Mouse (Mus musculus) adrenal gland, adult 18-20 months (tissue): ENCODE results near the gene Olfr370. TPM values are rescaled to one million over a fixed set of nuclear protein-coding genes. Genes with fewer than 3 reads are reported as not detected.

ENCODE experiments used
- total RNA-seq, 2 experiments: library from RNA; stranded (reverse); gene quantifications; 1 replicate in 1 of 2; 2 replicates in 1 of 2; pipeline ENCODE4 v1.2.3; 2021

The Olfr370 gene
- total RNA-seq, 2 experiments from 2014 or later: not detected

Other genes with a start within 250 kb of the Olfr370 start
- gene Ucp1, start 245.4 kb upstream of the Olfr370 start, total RNA-seq: 1,000 to 10,000 TPM in 1 of 2 experiments, 100 to 1,000 TPM in 1; 986 to 1,893 TPM
- 10 to 100 TPM; 21.2 to 25.9 TPM for gene Elmod2, start 203.3 kb upstream of the Olfr370 start, total RNA-seq
- gene Mgat4d, start 187.3 kb upstream of the Olfr370 start, total RNA-seq: not detected
- not detected for gene Clgn, start 145.9 kb upstream of the Olfr370 start, total RNA-seq
- 10 to 100 TPM; 80.2 to 90.2 TPM for gene Scoc, start 77.4 kb upstream of the Olfr370 start, total RNA-seq
- gene Ndufb7, start 30.9 kb downstream of the Olfr370 start, total RNA-seq: 100 to 1,000 TPM; 220 to 282 TPM
- 100 to 1,000 TPM; 498 to 523 TPM for gene Tecr, start 72.2 kb downstream of the Olfr370 start, total RNA-seq
- gene Dnajb1, start 72.4 kb downstream of the Olfr370 start, total RNA-seq: 10 to 100 TPM; 75.9 to 83.0 TPM
- 10 to 100 TPM; 26.2 to 29.8 TPM for gene Gipc1, start 116.9 kb downstream of the Olfr370 start, total RNA-seq
- gene Ptger1, start 130.9 kb downstream of the Olfr370 start, total RNA-seq: under 1 TPM; 0.45 to 0.99 TPM
- 100 to 1,000 TPM; 124 to 126 TPM for gene Pkn1, start 163.4 kb downstream of the Olfr370 start, total RNA-seq
- gene Ddx39, start 179.4 kb downstream of the Olfr370 start, total RNA-seq: 10 to 100 TPM; 17.5 to 20.5 TPM
- 10 to 100 TPM; 23.4 to 35.3 TPM for gene Adgre5, start 205.5 kb downstream of the Olfr370 start, total RNA-seq